In the genomic region with DNA sequence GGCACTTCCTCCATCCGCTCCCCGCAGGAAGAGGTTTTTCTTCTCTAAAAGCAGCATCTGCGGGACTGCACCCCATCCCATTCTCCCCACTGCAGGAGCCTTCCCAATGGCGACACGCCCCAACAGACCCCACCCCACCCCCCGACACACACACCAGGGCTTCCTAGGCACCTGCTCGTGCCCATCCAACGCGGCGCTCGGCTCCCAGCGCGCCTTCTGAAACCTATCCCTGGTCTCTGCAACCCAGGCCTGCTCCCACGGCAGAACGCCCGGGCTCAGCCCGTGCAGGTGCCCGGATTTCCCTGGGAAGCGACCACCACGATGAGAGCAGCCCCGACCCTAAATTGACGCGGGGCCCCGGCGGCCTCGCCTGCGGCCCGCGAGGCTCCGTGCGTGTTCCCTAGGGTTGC, we compare ENCODE assay signal across 8 mouse cellular contexts. TPM values are rescaled to one million over a fixed set of nuclear protein-coding genes. Genes with fewer than 3 reads are reported as not detected.
A peak's percentile ranks its signal among the peaks of the same experiment; 100 is the strongest.
DNase-seq lines count a peak whose midpoint lies in the region; ATAC-seq and TF ChIP-seq lines count a peak whose summit lies in the region.

No protein-coding gene starts in this region.

- 0% methylated on average over 31 of the region's 31 CpGs for WGBS in heart, postnatal 0 days
- WGBS in liver, embryonic 12.5 days (ENCODE audit: insufficient replicate concordance): 2% methylated on average over 31 of the region's 31 CpGs

- H3K27ac ChIP-seq in heart, postnatal 0 days (ENCODE audit: low read depth): peak overlapping the region; percentile 93
- H3K27ac ChIP-seq in liver, embryonic 12.5 days: peak overlapping the region; percentile 100

- H3K9ac ChIP-seq in heart, postnatal 0 days (replicated peaks; ENCODE audit: low read depth, low read length): peak overlapping the region; percentile 96
- peak overlapping the region; percentile 99 for H3K9ac ChIP-seq in liver, embryonic 12.5 days

- H3K4me2 ChIP-seq in heart, postnatal 0 days (ENCODE audit: low read depth, low read length): peak overlapping the region; percentile 98
- peak overlapping the region; percentile 90 for H3K4me2 ChIP-seq in liver, embryonic 12.5 days

- no peaks in the 10 kb centered on the region for H3K36me3 ChIP-seq in heart, postnatal 0 days (replicated peaks; ENCODE audit: control insufficient read depth, insufficient read depth, low read length)
- peaks cover 32% of the 10 kb centered on the region for H3K36me3 ChIP-seq in liver, embryonic 12.5 days

- no peaks in the 10 kb centered on the region for H3K9me3 ChIP-seq in heart, postnatal 0 days (replicated peaks; ENCODE audit: control insufficient read depth, low read length)
- H3K9me3 ChIP-seq in liver, embryonic 12.5 days (replicated peaks): no peaks in the 10 kb centered on the region

- DNase-seq in frontal cortex, postnatal 36 days (ENCODE audit: low spot score in 2 of 2): peak; percentile 33 to 35
- no peak for DNase-seq in frontal cortex, postnatal 25 days (ENCODE audit: low spot score in 2 of 2)
- peak; percentile 25 for DNase-seq in urinary bladder, postnatal 25 days (ENCODE audit: low spot score)
- no peak for DNase-seq in urinary bladder, postnatal 36 days (ENCODE audit: low spot score in 2 of 2)
- DNase-seq in heart, postnatal 0 days (ENCODE audit: low spot score): no peak
- DNase-seq in spleen, postnatal 4 days (ENCODE audit: low spot score in 2 of 2): peak; percentile 55 to 81
- no peak for DNase-seq in gastrocnemius, adult 18-20 months (ENCODE audit: low spot score)

- ATAC-seq in heart, postnatal 0 days (ENCODE audit: insufficient read depth, low read depth): peak; percentile 3; the same call in 1 of the 2 replicates
- ATAC-seq in liver, embryonic 12.5 days: no peak

- H3K4me3 ChIP-seq in heart, postnatal 0 days (ENCODE audit: low read depth, low read length): peak overlapping the region; percentile 98
- peak overlapping the region; percentile 98 for H3K4me3 ChIP-seq in liver, embryonic 12.5 days

- peaks cover 48% of the 10 kb centered on the region for H3K4me1 ChIP-seq in heart, postnatal 0 days (ENCODE audit: control insufficient read depth, insufficient read depth)
- peaks cover 81% of the 10 kb centered on the region for H3K4me1 ChIP-seq in liver, embryonic 12.5 days

- no peak for TF ChIP-seq EP300 in heart, postnatal 0 days (IDR thresholded peaks at IDR 0.05; ENCODE audit: low read depth)

- no peaks in the 10 kb centered on the region for H3K27me3 ChIP-seq in heart, postnatal 0 days (ENCODE audit: control insufficient read depth, insufficient read depth, low read length)
- H3K27me3 ChIP-seq in liver, embryonic 12.5 days (replicated peaks): no peaks in the 10 kb centered on the region

- no peak for TF ChIP-seq CTCF in heart, postnatal 0 days (IDR thresholded peaks at IDR 0.05; ENCODE audit: low read depth)

RNA-seq across cellular contexts. Expression of a gene that starts 0.7 kb away (rescaled TPM):
- total RNA-seq in heart, postnatal 0 days (2014; rRNA removed; ENCODE audit: low replicate concordance): 74.5 and 94.6 TPM in 2 replicates
- polyA plus RNA-seq in heart, postnatal 0 days (2015; fragmentation: Nextera tagmentation; extraction: Ambion mirVana): 150 and 152 TPM in 2 replicates
- 256 and 259 TPM in 2 replicates for polyA plus RNA-seq in liver, embryonic 12.5 days (2016; fragmentation: Nextera tagmentation; extraction: Ambion mirVana)
- 100 to 1,000 TPM; 175 to 191 TPM for total RNA-seq in gastrocnemius, adult 18-20 months (2021)

RNA-seq across cellular contexts. Expression of a gene that starts 30.1 kb away (rescaled TPM):
- total RNA-seq in heart, postnatal 0 days (2014; rRNA removed; ENCODE audit: low replicate concordance): 5.8 and 25.5 TPM in 2 replicates
- 2.7 and 5.1 TPM in 2 replicates for polyA plus RNA-seq in heart, postnatal 0 days (2015; fragmentation: Nextera tagmentation; extraction: Ambion mirVana)
- 1.8 and 4.8 TPM in 2 replicates for polyA plus RNA-seq in liver, embryonic 12.5 days (2016; fragmentation: Nextera tagmentation; extraction: Ambion mirVana)
- total RNA-seq in gastrocnemius, adult 18-20 months (2021): 1 to 10 TPM; 8.0 to 9.4 TPM

RNA-seq across cellular contexts. Expression of a gene that starts 57.5 kb away (rescaled TPM):
- total RNA-seq in heart, postnatal 0 days (2014; rRNA removed; ENCODE audit: low replicate concordance): 43.5 and 50.8 TPM in 2 replicates
- polyA plus RNA-seq in heart, postnatal 0 days (2015; fragmentation: Nextera tagmentation; extraction: Ambion mirVana): 4.9 and 5.8 TPM in 2 replicates
- 21.8 and 23.4 TPM in 2 replicates for polyA plus RNA-seq in liver, embryonic 12.5 days (2016; fragmentation: Nextera tagmentation; extraction: Ambion mirVana)
- total RNA-seq in gastrocnemius, adult 18-20 months (2021): 100 to 1,000 TPM in 1 of 2 experiments, 10 to 100 TPM in 1; 95.1 to 169 TPM

RNA-seq across cellular contexts. Expression of a gene that starts 58.4 kb away (rescaled TPM):
- 76.8 and 84.3 TPM in 2 replicates for total RNA-seq in heart, postnatal 0 days (2014; rRNA removed; ENCODE audit: low replicate concordance)
- 37.6 and 39.3 TPM in 2 replicates for polyA plus RNA-seq in heart, postnatal 0 days (2015; fragmentation: Nextera tagmentation; extraction: Ambion mirVana)
- 27.3 and 30.4 TPM in 2 replicates for polyA plus RNA-seq in liver, embryonic 12.5 days (2016; fragmentation: Nextera tagmentation; extraction: Ambion mirVana)
- total RNA-seq in gastrocnemius, adult 18-20 months (2021): 10 to 100 TPM; 10.4 to 15.0 TPM

Comparison
In these comparisons a context has a peak if more than half of its experiments do, and no peak if none do; other contexts are left out.
1. DNase-seq: peak in frontal cortex, postnatal 36 days (2 of 2), urinary bladder, postnatal 25 days (single experiment) and spleen, postnatal 4 days (2 of 2); none in frontal cortex, postnatal 25 days (0 of 2), urinary bladder, postnatal 36 days (0 of 2), heart, postnatal 0 days (single experiment) and gastrocnemius, adult 18-20 months (single experiment).